Mouse (Mus musculus): ENCODE results near the gene Fam114a2. TPM values are rescaled to one million over a fixed set of nuclear protein-coding genes. Genes with fewer than 3 reads are reported as not detected.
"Not testable (repeated sequence)": the region's sequence is repeated elsewhere in the genome, so short reads cannot be mapped to it uniquely, and the experiment has no call there.

The Fam114a2 gene
- 28.7 TPM for polyA plus RNA-seq (2012; fragmentation: generic; extraction: Trizol)

DNA sequence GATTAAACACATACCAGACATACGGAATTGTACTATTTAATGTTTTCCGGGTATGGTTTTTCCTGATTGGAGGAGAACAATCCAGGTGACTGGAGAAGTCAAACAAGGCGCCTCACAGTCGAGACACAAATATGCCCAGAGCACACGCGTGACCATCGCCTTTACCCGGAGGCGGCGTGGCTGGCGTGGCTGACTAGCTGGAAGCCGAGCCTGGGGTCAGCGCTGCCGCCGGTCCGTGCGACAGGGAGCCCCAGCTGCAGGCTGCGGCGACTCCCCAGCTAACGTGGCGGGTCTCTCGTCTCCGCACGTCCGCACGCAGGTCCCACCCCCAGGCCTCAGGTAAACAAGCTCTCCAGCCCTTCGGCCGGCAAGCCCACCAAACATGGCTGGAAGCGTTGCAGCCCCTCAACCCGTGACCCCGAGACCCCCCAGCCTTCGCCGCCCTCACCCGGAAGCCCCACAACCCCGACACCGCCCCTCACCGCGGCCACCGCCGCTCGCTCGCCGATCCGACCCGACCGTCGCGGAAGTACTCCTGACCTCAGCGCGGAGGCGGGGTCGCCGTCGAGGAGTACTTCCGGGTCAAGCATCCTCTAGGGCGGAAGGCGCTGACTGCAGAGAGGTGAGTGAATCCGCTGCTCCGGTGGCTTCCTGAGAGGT, at the start of gene Fam114a2, which contains the start of gene Mfap3:
Gene Fam114a2, minus strand, starts transcription at position 527 of the 660 bp plus-strand sequence.
Gene Mfap3, plus strand, starts transcription at position 574 of the 660 bp plus-strand sequence.
- Histone ChIP-seq H3K36me3 (ENCODE audit: control insufficient read depth, insufficient read depth) (peaks cover 3% of the 10 kb centered on the region), H3K79me2 (ENCODE audit: control insufficient read depth, insufficient read depth) (peaks cover 64% of the 10 kb centered on the region), H3K27me3 (ENCODE audit: control insufficient read depth, insufficient read depth, insufficient read length) (no peaks in the 10 kb centered on the region), H3K4me3 (peak within 1 kb of the TSS; percentile 92), H3ac (ENCODE audit: control insufficient read depth, insufficient read length) (peak within 1 kb of the TSS; percentile 81), H3K4me2 (ENCODE audit: low read depth) (peak within 1 kb of the TSS; percentile 79)
- no peak for TF ChIP-seq TCF12 (IDR thresholded peaks at IDR 0.05; ENCODE audit: insufficient read depth, poor library complexity, severe bottlenecking)
- TF ChIP-seq MYOD1 (IDR thresholded peaks at IDR 0.05; ENCODE audit: control insufficient read depth in 1 of 3, insufficient read length in 2 of 3, low read depth in 2 of 3), result no peak
- peak; percentile 79 for TF ChIP-seq POLR2AphosphoS2 (IDR thresholded peaks at IDR 0.05; ENCODE audit: insufficient read length, low read depth)
- TF ChIP-seq USF1 (IDR thresholded peaks at IDR 0.05; ENCODE audit: low read depth), result no peak
- no peak for TF ChIP-seq MAX (IDR thresholded peaks at IDR 0.05; ENCODE audit: low read depth)
- TF ChIP-seq REST (IDR thresholded peaks at IDR 0.05; ENCODE audit: insufficient read depth, insufficient read length), result no peak
- no peak for TF ChIP-seq E2F4 (IDR thresholded peaks at IDR 0.05; ENCODE audit: insufficient read depth)
- peak; percentile 83 for TF ChIP-seq POLR2A (IDR thresholded peaks at IDR 0.05; ENCODE audit: insufficient read length, low read depth)

DNA sequence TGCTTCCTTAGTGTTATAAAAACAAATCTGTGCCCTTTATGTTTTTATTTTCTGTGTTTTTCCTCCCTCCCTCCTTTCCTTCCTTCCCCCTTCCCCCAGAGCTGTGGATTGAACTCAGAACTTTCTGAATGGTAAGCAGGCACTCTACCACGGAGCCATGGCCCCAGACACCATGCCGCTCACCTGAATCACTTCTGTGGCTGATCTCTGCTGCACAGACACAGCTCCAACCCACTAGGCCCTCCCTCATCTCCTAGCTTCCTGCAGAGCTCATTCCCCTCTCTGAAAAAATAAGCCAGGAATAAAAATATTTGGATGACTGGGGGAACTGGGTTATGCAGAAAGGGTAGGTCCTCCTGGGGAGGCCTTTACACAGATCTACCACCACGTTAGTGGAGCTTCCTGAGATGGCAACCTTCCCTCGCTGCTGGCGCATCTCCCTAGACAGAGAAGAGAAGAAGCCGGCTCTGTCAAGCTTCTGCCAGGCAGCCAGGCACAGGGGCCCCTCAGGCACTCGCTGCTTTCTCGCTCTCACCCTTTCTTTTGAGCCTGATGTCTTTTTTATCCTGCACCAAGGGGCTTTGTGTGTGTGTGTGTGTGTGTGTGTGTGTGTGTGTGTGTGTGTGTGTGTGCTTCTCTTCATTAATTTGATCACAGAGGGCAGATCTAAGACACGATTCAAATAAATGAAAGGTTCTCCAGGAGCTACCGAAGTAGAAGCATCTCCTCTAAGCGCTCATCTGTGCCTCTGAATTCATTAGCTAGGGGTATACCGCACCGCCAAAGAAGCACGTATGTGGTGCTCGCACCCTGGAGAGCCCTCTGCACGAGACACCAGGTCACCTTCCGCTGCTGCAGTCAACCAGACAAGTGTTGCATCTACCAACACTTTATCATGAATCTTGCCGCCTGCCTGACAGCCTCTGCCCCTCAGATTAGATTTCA, 47.9 kb upstream of the Fam114a2 start:
- H3K4me3 ChIP-seq, result no peak overlapping the region
- no peak overlapping the region for H3K4me2 ChIP-seq (ENCODE audit: low read depth)
- H3K36me3 ChIP-seq (ENCODE audit: control insufficient read depth, insufficient read depth), result no peaks in the 10 kb centered on the region
- TF ChIP-seq E2F4 (IDR thresholded peaks at IDR 0.05; ENCODE audit: insufficient read depth), result no peak
- no peak for TF ChIP-seq USF1 (IDR thresholded peaks at IDR 0.05; ENCODE audit: low read depth)
- no peak for TF ChIP-seq TCF3 (IDR thresholded peaks at IDR 0.05; ENCODE audit: insufficient read length, low read depth)
- TF ChIP-seq MAX (IDR thresholded peaks at IDR 0.05; ENCODE audit: low read depth), result no peak
- no peak for TF ChIP-seq CEBPB (IDR thresholded peaks at IDR 0.05; ENCODE audit: insufficient read depth, poor library complexity, severe bottlenecking)
- TF ChIP-seq REST (IDR thresholded peaks at IDR 0.05; ENCODE audit: insufficient read depth, insufficient read length), result no peak
- no peak for TF ChIP-seq POLR2AphosphoS2 (IDR thresholded peaks at IDR 0.05; ENCODE audit: insufficient read length, low read depth)
- no peak for TF ChIP-seq MYOD1 (IDR thresholded peaks at IDR 0.05; ENCODE audit: control insufficient read depth in 1 of 3, insufficient read length in 2 of 3, low read depth in 2 of 3)
- no peak for TF ChIP-seq MYOG (IDR thresholded peaks at IDR 0.05; ENCODE audit: control insufficient read depth in 1 of 3, insufficient read depth in 1 of 3, insufficient read length in 2 of 3, low read depth in 2 of 3)
- TF ChIP-seq TCF12 (IDR thresholded peaks at IDR 0.05; ENCODE audit: insufficient read depth, poor library complexity, severe bottlenecking), result no peak
- TF ChIP-seq SRF (IDR thresholded peaks at IDR 0.05; ENCODE audit: control insufficient read depth, insufficient read length, low read depth), result no peak
- no peak for TF ChIP-seq POLR2A (IDR thresholded peaks at IDR 0.05; ENCODE audit: insufficient read length, low read depth)
- H3K79me2 ChIP-seq (ENCODE audit: control insufficient read depth, insufficient read depth), result no peaks in the 10 kb centered on the region
- H3ac ChIP-seq (ENCODE audit: control insufficient read depth, insufficient read length), result no peak overlapping the region
- H3K27me3 ChIP-seq (ENCODE audit: control insufficient read depth, insufficient read depth, insufficient read length), result no peaks in the 10 kb centered on the region

DNA sequence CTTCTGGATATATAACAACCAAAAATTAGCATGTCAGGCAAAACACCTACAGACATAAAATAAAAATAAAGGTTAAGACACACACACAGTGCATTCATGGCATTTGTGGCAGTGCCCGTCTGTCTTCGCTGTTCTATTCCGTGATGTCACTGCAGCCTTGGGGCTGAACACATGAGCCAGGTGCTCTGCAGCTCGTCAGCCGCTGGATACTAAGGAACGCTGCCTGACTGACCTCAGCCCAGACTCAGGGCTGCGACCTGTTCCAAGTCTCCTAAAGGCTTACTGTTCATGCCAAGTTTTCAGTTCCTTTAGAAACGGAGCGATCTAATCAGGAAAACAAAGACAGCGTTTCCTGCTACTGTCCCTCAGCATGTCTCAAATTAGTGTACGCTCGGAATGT, 46.1 kb upstream of the Fam114a2 start:
- H3K27me3 ChIP-seq (ENCODE audit: control insufficient read depth, insufficient read depth, insufficient read length), result no peaks in the 10 kb centered on the region
- no peak overlapping the region for H3ac ChIP-seq (ENCODE audit: control insufficient read depth, insufficient read length)
- TF ChIP-seq MYOG (IDR thresholded peaks at IDR 0.05; ENCODE audit: control insufficient read depth in 1 of 3, insufficient read depth in 1 of 3, insufficient read length in 2 of 3, low read depth in 2 of 3), result no peak
- TF ChIP-seq MYOD1 (IDR thresholded peaks at IDR 0.05; ENCODE audit: control insufficient read depth in 1 of 3, insufficient read length in 2 of 3, low read depth in 2 of 3), result no peak
- TF ChIP-seq TCF3 (IDR thresholded peaks at IDR 0.05; ENCODE audit: insufficient read length, low read depth), result no peak
- no peak for TF ChIP-seq SRF (IDR thresholded peaks at IDR 0.05; ENCODE audit: control insufficient read depth, insufficient read length, low read depth)
- no peak for TF ChIP-seq CEBPB (IDR thresholded peaks at IDR 0.05; ENCODE audit: insufficient read depth, poor library complexity, severe bottlenecking)
- TF ChIP-seq USF1 (IDR thresholded peaks at IDR 0.05; ENCODE audit: low read depth), result no peak
- TF ChIP-seq TCF12 (IDR thresholded peaks at IDR 0.05; ENCODE audit: insufficient read depth, poor library complexity, severe bottlenecking), result no peak
- no peak for TF ChIP-seq REST (IDR thresholded peaks at IDR 0.05; ENCODE audit: insufficient read depth, insufficient read length)
- TF ChIP-seq POLR2AphosphoS2 (IDR thresholded peaks at IDR 0.05; ENCODE audit: insufficient read length, low read depth), result no peak
- no peak for TF ChIP-seq E2F4 (IDR thresholded peaks at IDR 0.05; ENCODE audit: insufficient read depth)
- H3K4me3 ChIP-seq, result no peak overlapping the region
- H3K36me3 ChIP-seq (ENCODE audit: control insufficient read depth, insufficient read depth), result no peaks in the 10 kb centered on the region
- H3K79me2 ChIP-seq (ENCODE audit: control insufficient read depth, insufficient read depth), result no peaks in the 10 kb centered on the region
- no peak overlapping the region for H3K4me2 ChIP-seq (ENCODE audit: low read depth)

DNA sequence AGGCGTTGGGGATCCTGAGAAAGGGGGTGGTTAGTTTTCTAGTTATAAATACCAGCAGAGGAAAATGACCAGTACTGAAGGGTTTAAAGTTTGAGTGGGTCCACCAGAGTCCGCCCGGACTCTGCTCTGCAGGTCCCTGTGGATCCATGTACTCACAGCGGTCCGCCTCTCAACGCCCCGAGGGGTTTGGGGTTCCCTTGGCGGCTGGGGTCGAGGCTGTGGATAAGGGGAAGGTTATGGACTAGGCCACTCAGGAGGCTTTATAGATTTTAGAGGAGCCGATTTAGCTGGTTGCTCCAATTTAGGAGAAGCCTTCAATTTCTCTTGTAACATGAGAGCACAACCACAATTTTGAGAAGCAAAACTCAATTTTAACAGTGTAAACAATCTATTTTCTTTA, 39.5 kb upstream of the Fam114a2 start:
- H3K27me3 ChIP-seq (ENCODE audit: control insufficient read depth, insufficient read depth, insufficient read length); H3K36me3 ChIP-seq (ENCODE audit: control insufficient read depth, insufficient read depth); H3ac ChIP-seq (ENCODE audit: control insufficient read depth, insufficient read length); H3K4me3 ChIP-seq; H3K79me2 ChIP-seq (ENCODE audit: control insufficient read depth, insufficient read depth); H3K4me2 ChIP-seq (ENCODE audit: low read depth): not testable (repeated sequence)
